Mouse (Mus musculus): ENCODE data around the gene Atp6v1g3.

DNA sequence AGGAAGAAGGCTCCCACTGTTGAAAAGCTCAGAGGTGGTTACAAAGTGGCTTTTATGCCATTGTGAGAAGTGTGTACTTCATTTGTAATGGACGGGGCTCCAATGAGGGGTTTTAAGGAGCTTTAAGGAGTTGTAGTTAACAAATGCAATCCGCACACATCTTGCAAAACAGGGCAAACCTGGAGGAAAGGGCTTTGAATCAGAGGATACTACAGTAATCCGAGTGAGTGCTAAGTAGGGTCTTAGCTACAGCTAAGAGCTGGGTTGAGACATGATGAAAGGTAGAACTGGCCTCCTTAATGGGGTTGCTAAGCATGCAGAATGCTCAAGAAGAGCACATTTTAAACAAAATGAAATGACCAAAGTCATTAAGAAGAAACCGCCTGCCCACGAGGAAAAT lies 20.9 kb downstream of the Atp6v1g3 start:
- no peak for TF ChIP-seq CTCF (IDR thresholded peaks at IDR 0.05; ENCODE audit: control insufficient read depth, insufficient read depth, insufficient read length)
- TF ChIP-seq MAX (IDR thresholded peaks at IDR 0.05) = no peak
- TF ChIP-seq MYOD1 (IDR thresholded peaks at IDR 0.05; ENCODE audit: control insufficient read depth, insufficient read length, low read depth) = no peak
- no peak for TF ChIP-seq USF1 (IDR thresholded peaks at IDR 0.05; ENCODE audit: low read depth)
- TF ChIP-seq MYOG (IDR thresholded peaks at IDR 0.05; ENCODE audit: control insufficient read depth, extremely low read depth, insufficient read length) = no peak
- no peak for TF ChIP-seq CEBPB (IDR thresholded peaks at IDR 0.05; ENCODE audit: low read depth)
- TF ChIP-seq FOSL1 (IDR thresholded peaks at IDR 0.05; ENCODE audit: insufficient read depth, low read length, poor library complexity, severe bottlenecking) = no peak
